Mouse (Mus musculus) megakaryocyte, adult 5-6 weeks (primary cell): ENCODE data around the gene Bahcc1. TPM values are rescaled to one million over a fixed set of nuclear protein-coding genes. Genes with fewer than 3 reads are reported as not detected.

Experiments used
- ATAC-seq: 2 replicates; pipeline ENCODE4 v1.8.0; 2016; ENCODE audit warnings: mild to moderate bottlenecking, inconsistent platforms; ENCODE audit not compliant: poor library complexity, severe bottlenecking
- total RNA-seq, 2 experiments: library from RNA; stranded (forward) in 1 of 2; stranded (reverse) in 1 of 2; fragments of 153-499, 151-499 nt in 1 of 2; fragments of 221-1000, 200-1000 nt in 1 of 2; gene quantifications; 2 replicates each; pipeline versions ENCODE4 v1.2.3 to v1.2.4; 2015 to 2017

The Bahcc1 gene
- total RNA-seq, 2 experiments from 2014 or later = 1.7 to 4.4 TPM

DNA sequence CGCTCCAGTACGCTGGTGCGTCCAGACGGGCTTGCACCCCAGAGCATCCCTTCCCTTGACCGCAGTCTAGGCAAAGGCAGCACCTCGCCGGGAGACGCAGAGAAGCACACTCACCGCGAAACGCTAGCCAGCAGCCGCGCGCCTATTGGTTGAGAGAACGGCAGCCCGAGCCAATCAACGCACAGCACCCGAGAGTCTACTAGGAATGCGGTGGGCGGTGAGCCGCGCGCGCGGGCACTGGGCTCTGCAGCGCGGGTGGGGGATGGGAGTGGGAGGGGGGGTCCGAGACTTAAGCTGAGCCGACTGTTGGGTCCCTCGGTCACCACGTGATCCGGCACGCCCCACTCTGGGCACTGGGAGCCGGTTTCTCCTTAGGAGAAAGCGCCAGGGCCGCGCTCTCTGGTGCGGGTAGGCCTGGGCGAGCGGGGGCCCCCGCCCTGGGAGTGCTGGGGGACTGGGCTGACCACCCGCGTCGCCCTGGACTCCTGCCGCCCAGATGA, 78.1 kb downstream of the Bahcc1 start:
- ATAC-seq = peak; percentile 75

DNA sequence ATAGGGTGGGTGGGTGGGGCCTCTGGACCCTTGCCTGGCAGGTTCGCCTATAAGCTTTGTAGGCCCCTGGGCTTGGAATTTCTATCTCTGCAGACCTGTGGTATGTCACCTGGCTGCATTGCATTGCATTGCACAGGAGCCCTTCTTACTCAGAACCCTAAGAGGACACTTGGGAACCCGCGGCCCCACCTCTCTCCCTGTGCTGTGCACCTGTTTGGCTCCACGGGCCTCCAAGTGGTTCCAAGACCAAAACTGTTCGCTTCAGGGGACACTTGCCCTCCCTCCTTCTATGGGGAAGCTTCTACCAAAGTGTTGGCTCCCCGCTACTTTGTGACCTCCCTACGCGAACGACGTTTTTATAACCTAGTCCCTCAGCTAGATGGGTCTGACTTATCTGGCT, 78.8 kb downstream of the Bahcc1 start:
- no peak for ATAC-seq

DNA sequence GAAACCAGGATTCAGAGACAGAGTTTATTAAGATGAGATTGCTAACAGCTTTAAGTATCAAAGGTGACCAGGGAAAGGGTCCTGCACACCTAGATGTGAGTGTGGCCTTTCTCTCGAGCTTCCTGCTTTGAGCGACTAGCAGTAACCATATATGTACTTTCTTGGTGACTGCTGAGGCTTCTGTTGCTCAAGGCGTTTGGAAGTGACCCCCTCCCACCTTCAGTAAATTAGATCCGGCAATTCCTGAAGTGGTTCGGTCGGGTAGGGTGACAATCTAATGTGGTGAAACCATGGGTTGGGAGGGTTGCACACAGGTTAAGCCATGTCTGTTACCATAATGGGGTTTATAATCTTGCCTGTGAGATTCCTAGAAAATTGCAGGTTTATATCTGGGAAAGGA, 79.3 kb downstream of the Bahcc1 start:
- no peak for ATAC-seq

DNA sequence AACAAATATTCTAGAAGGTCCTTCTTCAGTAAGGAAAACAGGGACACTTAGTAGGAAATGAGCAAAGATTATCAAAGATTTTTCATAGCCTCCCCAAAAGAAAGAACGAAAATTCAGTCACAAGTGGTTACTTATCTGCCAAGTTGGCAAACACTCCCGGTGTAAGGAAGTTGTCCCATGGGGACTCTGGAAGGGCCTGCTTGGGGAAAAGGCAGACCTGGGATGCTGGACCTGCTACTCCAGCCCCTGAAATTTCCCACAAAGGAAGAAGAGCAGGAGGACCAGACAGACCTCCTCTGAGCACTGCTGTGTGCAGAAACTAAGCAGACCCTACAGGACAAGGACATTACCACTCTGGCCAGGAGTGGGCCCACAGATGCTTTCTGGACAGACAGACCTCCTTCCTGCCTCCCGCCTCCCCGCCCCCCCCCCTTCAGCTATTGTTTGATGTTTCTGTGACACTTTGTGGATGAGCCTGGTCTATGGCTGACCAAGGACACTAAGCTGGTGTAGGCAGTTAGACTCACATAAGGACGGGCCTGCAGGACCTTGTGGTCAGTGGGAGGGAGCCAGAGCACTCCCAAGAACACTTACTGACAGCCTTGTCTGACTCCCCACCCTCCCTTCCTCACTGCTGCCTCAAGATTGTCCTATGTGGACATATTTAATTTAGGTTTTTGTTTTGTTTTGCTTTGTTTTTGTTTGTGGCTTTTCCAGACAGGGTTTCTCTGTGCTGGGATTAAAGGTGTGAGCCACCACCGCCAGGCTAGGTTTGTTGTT, 81.3 kb downstream of the Bahcc1 start:
- no peak for ATAC-seq

DNA sequence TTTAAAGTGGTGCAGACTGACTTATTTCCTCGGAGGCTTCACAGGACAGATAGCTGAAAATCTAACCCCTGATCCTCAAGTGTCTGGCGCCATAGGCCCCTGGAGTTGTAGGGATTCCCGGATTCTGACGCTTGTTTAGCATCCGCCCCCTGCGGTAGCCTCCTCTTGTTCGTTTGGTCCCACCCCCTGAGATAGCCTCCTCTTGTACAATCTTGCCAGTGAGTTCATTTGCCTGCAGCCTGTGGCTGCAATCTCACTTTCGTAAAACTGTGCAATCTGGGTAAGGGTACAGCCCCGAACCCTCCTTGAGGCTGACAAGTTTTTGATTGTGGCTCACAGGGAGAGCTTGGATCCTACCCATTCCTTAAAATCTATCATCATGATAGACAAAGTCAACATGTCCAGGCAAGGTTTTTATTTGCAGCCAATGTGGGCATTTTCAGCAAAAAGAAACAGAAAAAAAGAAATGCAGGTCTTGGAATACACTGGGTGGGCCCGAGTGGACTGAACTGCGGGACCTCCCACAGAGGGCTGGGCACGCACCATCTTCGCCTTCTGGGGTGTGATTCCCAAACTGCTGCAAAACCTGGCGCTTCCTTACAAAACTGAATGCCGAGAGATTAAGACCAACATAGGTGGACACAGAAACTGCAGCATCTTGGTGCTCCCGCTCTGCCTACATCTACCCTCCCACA, 82.1 kb downstream of the Bahcc1 start:
- ATAC-seq = no peak

DNA sequence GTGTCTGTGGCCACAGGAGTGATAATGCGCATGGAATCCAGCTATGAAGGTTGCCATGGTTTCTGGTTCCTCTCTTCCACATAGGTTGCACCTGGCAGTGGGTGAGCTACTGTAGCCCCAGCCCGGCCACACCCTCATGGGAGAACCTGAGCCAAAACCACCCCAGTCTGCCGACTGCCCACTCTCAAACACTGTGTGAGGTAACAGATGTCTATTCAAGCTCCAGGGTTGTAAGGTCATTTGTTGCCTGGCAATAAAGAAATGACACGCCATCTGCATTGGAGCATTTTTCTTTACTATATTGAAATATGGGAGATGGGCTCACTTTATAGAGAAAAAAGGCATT, 82.6 kb downstream of the Bahcc1 start:
- no peak for ATAC-seq

DNA sequence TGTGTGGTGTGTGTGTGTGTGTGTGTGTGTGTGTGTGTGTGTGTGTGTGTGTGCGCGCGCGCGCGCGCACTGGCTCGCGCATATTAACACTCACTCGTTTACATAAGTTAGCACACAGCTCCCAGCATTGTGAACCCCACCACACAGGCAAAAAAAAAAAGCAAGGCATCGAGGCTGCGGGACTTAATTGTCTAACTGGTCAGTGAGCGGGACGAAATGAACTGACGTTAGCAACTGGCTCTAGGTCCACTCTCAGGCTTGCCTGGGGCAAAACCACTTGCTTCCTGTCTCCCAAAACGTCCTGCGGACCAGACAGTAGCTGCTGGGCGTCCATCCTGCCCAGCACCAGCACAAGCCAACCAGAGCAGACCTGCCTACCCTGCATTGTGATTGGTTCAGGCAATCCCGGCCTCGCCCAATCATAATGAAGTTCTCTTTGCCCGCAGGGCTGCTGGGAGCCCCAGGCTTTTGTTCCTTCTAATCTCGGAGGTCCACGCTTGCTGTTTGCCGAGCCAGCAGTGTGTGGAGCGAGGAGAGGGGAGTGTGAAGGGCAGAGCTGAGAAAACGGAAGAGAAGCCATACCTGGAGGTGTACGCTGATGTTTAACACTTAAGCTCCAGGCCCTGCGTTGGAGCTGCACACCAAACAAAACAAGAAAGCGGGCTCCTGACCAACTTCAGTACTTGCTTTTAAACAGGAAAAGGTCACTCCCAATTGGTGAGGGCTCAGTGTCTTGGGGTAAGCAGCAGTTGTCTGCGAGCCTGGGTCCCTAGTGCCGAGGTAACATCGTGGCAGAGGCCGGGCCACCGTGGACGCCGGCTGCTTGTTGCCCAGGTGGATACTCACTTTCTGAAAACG, 83.3 kb downstream of the Bahcc1 start:
- ATAC-seq = peak; percentile 99

DNA sequence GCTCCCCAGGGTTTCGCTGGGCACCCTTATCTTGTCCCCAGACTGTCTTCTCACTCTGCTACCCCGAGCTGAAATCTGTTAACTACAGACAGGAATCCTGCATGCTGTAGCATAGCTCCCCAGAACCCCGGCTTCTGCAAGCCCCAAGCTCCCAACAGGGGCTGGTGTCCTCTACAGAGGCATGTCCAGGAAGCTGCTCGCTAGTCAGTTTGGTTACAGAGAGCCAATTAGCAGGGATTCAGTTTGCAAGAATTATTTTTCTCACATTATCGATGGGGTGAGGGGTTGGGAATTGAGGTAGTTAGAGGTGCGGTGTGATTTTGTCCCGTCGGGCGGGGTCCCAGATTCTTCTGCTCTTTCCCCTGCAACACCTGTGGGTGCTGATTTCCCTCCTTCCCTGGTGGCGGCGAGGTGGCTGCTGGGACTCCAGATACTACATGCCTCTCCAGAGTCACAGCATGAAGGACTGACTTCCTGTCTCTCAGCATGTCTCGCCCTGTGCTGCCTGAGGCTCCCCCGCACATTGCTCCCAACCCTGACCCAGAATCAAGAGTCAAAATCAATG, 84.0 kb downstream of the Bahcc1 start:
- peak; percentile 4; the same call in 1 of the 2 replicates for ATAC-seq

DNA sequence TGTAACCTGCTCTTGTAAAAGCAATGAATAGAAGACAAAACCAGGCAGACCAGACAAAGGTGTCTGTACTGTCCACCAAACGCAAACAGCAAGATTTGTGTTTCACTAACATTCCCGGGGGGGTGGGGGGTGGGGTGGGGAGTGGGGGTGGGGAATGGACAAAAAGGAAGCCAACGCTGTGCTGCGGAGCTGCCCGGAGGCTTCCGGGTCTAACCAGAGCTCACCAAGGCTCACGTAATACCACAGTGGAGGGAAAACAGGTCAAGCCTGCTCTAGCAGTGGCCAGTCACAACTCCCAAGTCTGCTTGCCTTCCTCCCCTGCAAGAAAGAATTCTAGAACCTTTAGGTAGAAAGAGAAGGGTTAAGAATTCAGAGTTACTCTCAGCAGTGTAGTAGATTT, 84.7 kb downstream of the Bahcc1 start:
- no peak for ATAC-seq

DNA sequence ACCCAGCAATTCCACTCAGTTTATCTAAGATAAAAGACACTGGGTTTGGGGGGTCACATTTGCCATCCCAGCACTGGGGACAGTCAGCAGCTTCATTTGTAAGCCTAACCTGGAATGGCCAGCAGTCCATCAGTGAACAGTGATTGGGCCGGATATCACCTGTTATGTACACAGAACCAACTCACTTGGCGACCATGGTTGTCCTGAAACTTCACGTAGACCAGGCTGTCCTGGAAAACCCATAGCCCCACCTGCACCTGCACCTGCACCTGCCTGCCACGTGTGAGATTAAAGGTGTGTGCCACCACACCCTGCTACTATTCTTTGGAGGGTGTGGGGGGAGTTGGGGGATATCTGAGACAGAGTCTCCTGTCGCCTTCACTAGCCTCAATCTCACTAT, 86.6 kb downstream of the Bahcc1 start:
- no peak for ATAC-seq

DNA sequence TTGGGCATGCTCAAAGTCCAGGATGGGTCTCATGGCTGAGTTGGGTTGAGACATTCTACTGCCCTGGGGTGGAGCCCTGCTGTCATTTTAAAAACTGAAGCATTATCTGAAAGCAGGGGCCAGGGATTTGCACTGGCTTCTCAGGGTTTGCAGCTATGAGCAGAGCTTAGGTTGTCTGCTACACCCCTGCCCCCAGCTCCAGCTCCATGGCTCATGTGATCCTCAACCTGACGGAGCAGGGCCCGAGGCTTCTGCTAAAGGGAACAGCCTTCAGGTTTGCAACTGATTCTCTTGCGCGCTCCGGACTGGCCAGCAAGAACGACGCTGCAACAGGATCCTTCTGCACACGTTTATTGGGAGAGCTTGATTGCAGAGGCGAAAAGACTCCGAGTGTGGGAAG, 87.4 kb downstream of the Bahcc1 start:
- ATAC-seq = no peak

DNA sequence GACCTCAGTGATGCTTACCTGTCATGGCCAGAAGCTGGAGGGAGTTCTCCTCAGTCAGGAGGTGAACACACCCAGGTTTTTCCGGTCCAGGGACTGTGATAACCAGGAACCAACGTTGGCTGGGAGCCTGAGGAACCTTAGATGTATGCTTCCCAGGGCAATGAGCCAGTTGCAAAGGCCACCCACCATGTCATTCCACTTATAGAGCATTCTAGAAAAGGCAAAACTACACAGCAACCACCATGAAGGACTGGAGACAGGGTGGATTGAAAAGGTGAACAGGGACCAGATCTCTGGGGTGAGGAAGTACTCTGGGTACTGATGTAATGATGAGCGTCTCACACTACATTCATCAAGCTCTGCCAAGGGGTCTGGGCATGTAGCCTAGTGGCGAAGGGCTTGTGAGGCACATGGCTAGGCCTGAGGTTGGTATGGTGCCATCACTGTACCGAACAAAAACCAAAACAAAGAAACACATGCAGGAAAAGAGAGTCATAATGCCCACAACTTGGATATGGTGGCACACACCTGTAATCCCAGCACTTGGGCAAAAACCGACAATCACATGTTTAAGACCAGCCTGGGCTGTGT, 102.8 kb downstream of the Bahcc1 start:
- ATAC-seq = no peak

DNA sequence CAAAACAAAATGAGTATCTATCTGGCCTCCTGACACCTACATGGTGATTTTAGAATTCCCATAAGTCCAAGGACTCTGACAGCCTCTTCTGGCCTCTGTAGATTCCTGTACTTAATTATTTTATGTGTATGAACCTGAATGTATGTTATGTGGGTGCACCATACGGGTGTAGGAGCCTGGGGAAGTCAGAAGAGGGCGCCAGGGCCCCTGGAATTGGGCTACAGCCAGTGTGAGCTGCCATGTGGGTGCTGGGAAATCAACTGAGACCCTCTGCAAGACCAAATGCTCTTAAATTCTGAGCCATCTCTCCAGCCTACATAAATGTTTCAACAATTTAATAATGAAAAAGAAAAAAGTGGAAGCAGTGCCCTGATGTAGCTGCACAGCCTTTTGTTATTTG, 104.7 kb downstream of the Bahcc1 start:
- no peak for ATAC-seq

DNA sequence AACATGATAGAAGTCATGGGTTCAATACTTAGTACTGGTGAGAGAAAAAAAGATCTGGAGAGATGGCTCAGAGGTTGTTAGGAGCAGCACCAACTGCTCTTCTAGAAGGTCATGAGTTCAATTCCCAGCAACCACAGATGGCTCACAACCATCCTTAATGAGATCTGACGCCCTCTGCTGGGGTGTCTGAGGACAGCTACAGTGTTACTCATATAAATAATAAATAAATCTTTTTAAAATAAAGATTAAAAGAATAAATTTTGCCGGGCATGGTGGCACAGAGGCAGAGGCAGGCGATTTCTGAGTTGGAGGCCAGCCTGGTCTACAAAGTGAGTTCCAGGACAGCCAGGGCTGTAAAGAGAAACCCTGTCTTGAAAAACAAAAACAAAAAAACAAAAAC, 106.0 kb downstream of the Bahcc1 start:
- no peak for ATAC-seq

DNA sequence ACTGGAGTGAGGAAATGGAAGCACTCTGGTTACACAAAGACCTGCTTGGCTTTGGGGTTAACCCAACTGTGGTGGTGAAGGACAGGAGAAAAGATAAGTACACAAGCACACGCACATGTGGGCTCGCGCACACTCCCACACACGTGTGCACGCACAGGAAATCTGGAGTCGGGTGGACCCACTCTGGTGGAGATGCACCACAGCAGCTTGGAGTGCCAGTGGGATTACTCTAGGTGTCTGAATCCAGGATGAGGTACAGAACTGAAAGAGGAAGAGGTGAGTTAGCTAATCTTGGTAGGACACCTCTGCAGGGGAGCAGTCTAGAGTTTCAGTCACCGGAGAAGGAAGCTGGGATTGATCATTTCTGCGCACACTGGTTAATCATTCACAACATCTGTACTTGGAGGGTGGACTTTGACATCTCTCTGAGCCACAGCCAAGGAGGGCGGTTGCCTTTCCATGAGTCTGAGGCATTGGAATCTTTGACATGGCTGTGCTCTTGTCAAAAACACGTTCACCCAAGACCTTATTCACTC, 107.3 kb downstream of the Bahcc1 start:
- ATAC-seq = peak; percentile 43

DNA sequence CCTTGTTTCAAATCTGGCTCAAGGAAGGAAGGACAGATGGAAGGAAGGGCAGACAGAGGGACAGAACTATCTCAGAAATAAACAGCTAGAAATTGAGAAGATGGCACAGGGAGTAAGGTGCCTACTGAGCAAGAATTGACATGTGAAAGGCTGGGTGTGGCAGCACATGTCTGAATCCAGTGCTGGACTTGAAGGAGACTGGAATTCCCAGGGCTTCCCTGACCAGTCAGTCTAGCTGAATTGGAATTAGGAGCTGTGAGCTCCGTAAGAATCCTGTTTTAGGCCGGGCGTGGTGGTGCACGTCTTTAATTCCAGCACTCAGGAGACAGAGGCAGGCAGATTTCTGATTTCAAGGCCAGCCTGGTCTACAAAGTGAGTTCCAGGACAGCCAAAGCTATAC, 108.9 kb downstream of the Bahcc1 start:
- ATAC-seq = no peak
